Mouse (Mus musculus) CH12.LX (cell line): Measurements from ENCODE around the gene Mesd. TPM values are rescaled to one million over a fixed set of nuclear protein-coding genes. Genes with fewer than 3 reads are reported as not detected.

Source experiments
- DNase-seq: peaks from one replicate; pipeline ENCODE4 v3.0.0-alpha.2; 2013; ENCODE audit errors: extremely low read depth
- H3K27ac ChIP-seq: 2 replicates; pipeline ENCODE4 v1.5.1; 2012; ENCODE audit warnings: low read depth, mild to moderate bottlenecking, control low read depth, moderate library complexity; ENCODE audit not compliant: insufficient read depth
- H3K27me3 ChIP-seq: replicated peaks from 2 replicates; pipeline ENCODE3; 2012; ENCODE audit warnings: inconsistent platforms
- H3K36me3 ChIP-seq, 2 experiments: replicated peaks in 1 of 2; 2 replicates each; pipeline versions ENCODE3 to v1.6.1; 2012; ENCODE audit warnings: inconsistent platforms in 1 of 2, low read length in 1 of 2, mild to moderate bottlenecking in 1 of 2, mixed read lengths in 1 of 2, moderate library complexity in 1 of 2; ENCODE audit not compliant: control insufficient read depth in 1 of 2, insufficient read depth in 1 of 2
- H3K4me1 ChIP-seq, 2 experiments: 2 replicates each; pipeline ENCODE4 v1.6.1; 2012; ENCODE audit warnings: inconsistent platforms in 1 of 2, moderate library complexity in 1 of 2; ENCODE audit not compliant: insufficient read depth in 2 of 2, control insufficient read depth in 1 of 2
- H3K4me2 ChIP-seq: 2 replicates; pipeline ENCODE4 v1.6.1; 2012; ENCODE audit warnings: low read depth, mild to moderate bottlenecking, control low read depth; ENCODE audit not compliant: poor library complexity, insufficient read depth, severe bottlenecking
- H3K4me3 ChIP-seq, 3 experiments: fragments of 150-350 bp in 1 of 3; sonication (generic) in 1 of 3; replicated peaks in 1 of 3; 2 replicates each; pipeline versions ENCODE3 to v1.5.1; 2011 to 2012; ENCODE audit warnings: low read depth in 2 of 3, low read length in 2 of 3, mild to moderate bottlenecking in 2 of 3, moderate library complexity in 2 of 3, control low read depth in 1 of 3, improper control_type of control experiment in 1 of 3, inconsistent platforms in 1 of 3, mixed read lengths in 1 of 3; ENCODE audit not compliant: poor library complexity in 1 of 3
- H3K79me2 ChIP-seq: replicated peaks from 2 replicates; pipeline ENCODE4 v1.6.1; 2012; ENCODE audit warnings: mild to moderate bottlenecking, moderate library complexity; ENCODE audit not compliant: control insufficient read depth, poor library complexity, insufficient read depth, severe bottlenecking; ENCODE audit errors: extremely low read depth
- H3K9ac ChIP-seq: 2 replicates; pipeline ENCODE4 v1.6.1; 2012; ENCODE audit warnings: low read depth, mild to moderate bottlenecking, control low read depth, moderate library complexity; ENCODE audit not compliant: insufficient read depth
- H3K9me3 ChIP-seq: replicated peaks from 2 replicates; pipeline ENCODE3; 2012; ENCODE audit warnings: low read length, inconsistent platforms, mixed read lengths
- CHD1 ChIP-seq: IDR thresholded peaks from 2 replicates; pipeline ENCODE4 v1.6.1; 2012; ENCODE audit warnings: low read depth, low read length, improper control_type of control experiment, inconsistent platforms
- E2F4 ChIP-seq: IDR thresholded peaks from 2 replicates; pipeline ENCODE4 v1.6.1; 2011; ENCODE audit warnings: low read depth, low read length, improper control_type of control experiment; ENCODE audit not compliant: insufficient replicate concordance
- EP300 ChIP-seq: IDR thresholded peaks from 2 replicates; pipeline ENCODE4 v1.6.1; 2011; ENCODE audit warnings: low read length, improper control_type of control experiment
- GABPA ChIP-seq: IDR thresholded peaks from 2 replicates; pipeline ENCODE4 v1.6.1; 2012; ENCODE audit warnings: low read depth, low read length, improper control_type of control experiment, inconsistent platforms; ENCODE audit not compliant: insufficient replicate concordance
- IRF4 ChIP-seq: IDR thresholded peaks from 2 replicates; pipeline ENCODE4 v1.6.1; 2014; ENCODE audit warnings: low read depth, mild to moderate bottlenecking, inconsistent platforms, low read length, improper control_type of control experiment
- JUN ChIP-seq: IDR thresholded peaks from 2 replicates; pipeline ENCODE4 v1.6.1; 2011; ENCODE audit warnings: low read depth, mild to moderate bottlenecking, low read length, improper control_type of control experiment, moderate library complexity; ENCODE audit not compliant: insufficient read depth
- JUND ChIP-seq: conservative IDR thresholded peaks from 2 replicates; pipeline ENCODE4 v1.6.1; 2011; ENCODE audit warnings: low read depth, low read length, improper control_type of control experiment
- MEF2A ChIP-seq: IDR thresholded peaks from 2 replicates; pipeline ENCODE4 v1.6.1; 2014; ENCODE audit warnings: low read depth, mild to moderate bottlenecking, inconsistent platforms, low read length, improper control_type of control experiment, borderline replicate concordance
- NRF1 ChIP-seq: IDR thresholded peaks from 2 replicates; pipeline ENCODE4 v1.6.1; 2014; ENCODE audit warnings: low read depth, mild to moderate bottlenecking, inconsistent platforms, low read length, improper control_type of control experiment, moderate library complexity
- PAX5 ChIP-seq: IDR thresholded peaks from 2 replicates; pipeline ENCODE4 v1.6.1; 2012; ENCODE audit warnings: low read length, inconsistent platforms, mixed read lengths
- POLR2AphosphoS2 ChIP-seq: IDR thresholded peaks from 2 replicates; pipeline ENCODE4 v1.6.1; 2011; ENCODE audit warnings: low read depth, low read length, improper control_type of control experiment
- RAD21 ChIP-seq: IDR thresholded peaks from 2 replicates; pipeline ENCODE4 v1.6.1; 2011; ENCODE audit warnings: low read depth, mild to moderate bottlenecking, low read length, improper control_type of control experiment, moderate library complexity
- RCOR1 ChIP-seq: conservative IDR thresholded peaks from 2 replicates; pipeline ENCODE4 v1.6.1; 2012; ENCODE audit warnings: low read depth, mild to moderate bottlenecking, inconsistent platforms, low read length, improper control_type of control experiment
- SMC3 ChIP-seq: IDR thresholded peaks from 2 replicates; pipeline ENCODE4 v1.6.1; 2011; ENCODE audit warnings: low read depth, low read length, improper control_type of control experiment
- TBP ChIP-seq: conservative IDR thresholded peaks from 2 replicates; pipeline ENCODE4 v1.6.1; 2011; ENCODE audit warnings: low read depth, low read length, improper control_type of control experiment
- TCF12 ChIP-seq: IDR thresholded peaks from 2 replicates; pipeline ENCODE4 v1.6.1; 2014; ENCODE audit warnings: low read depth, mild to moderate bottlenecking, inconsistent platforms, low read length, improper control_type of control experiment
- UBTF ChIP-seq: IDR thresholded peaks from 2 replicates; pipeline ENCODE4 v1.6.1; 2012; ENCODE audit warnings: low read depth, mild to moderate bottlenecking, inconsistent platforms, low read length, improper control_type of control experiment, moderate library complexity
- ZC3H11A ChIP-seq: IDR thresholded peaks from 2 replicates; pipeline ENCODE4 v1.6.1; 2012; ENCODE audit warnings: low read depth, mild to moderate bottlenecking, inconsistent platforms, low read length, improper control_type of control experiment
- ZKSCAN1 ChIP-seq: IDR thresholded peaks from 2 replicates; pipeline ENCODE4 v1.6.1; 2012; ENCODE audit warnings: low read depth, inconsistent platforms, low read length, improper control_type of control experiment, borderline replicate concordance
- dilution Hi-C: fragments of 300-500 bp; cut with MboI; formaldehyde crosslinking; loops from 2 replicates; pipeline ENCODE4 v1.14.3; 2020; ENCODE audit warnings: low sequenced_read_pairs; ENCODE audit not compliant: extremely low pct_unique_long_range_greater_than_20kb, extremely low pct_ligation_motif_present
- in situ Hi-C: fragments of 300-500 bp; cut with MboI; formaldehyde crosslinking; loops from 3 replicates; pipeline ENCODE4 v1.14.3; 2019; ENCODE audit warnings: low sequenced_read_pairs, low pct_ligation_motif_present, low pct_unique_long_range_greater_than_20kb, mixed read lengths
- polyA plus RNA-seq: library from polyadenylated mRNA; unstranded; fragments of >175 nt; gene quantifications from 2 replicates; pipeline ENCODE4 v1.2.1, GENCODE M21; 2012; ENCODE audit warnings: low read depth; ENCODE audit not compliant: insufficient read length
- total RNA-seq, 2 experiments: library from RNA; depleted of rRNA; stranded (reverse); fragments of 300-350 nt in 1 of 2; fragments of >200 nt in 1 of 2; gene quantifications; 2 replicates each; pipeline ENCODE4 v1.2.3; 2012 to 2014

Mesd gene
- total and polyA plus RNA-seq, 3 experiments, result 33.4 to 67.6 (median 40.6) TPM

DNA sequence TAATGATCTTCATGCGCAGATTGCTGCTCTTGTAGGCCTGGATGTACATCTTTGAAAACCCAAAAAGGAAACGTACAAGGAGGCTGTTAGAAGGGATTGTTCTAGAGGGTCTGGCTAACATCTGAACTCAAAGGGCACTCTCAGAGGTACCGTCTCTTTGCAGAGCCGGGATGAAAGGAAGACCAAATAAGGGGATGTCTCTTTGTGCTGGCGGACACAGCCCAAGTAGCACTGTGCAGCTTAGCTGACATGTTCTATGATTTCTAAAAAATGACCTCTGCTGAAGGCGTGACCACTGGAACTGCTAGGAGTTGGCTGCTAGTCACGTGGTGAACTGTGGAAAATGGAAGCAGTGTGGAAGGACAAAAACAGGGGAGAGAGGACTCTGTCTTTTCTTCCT is 64.5 kb downstream of the Mesd start:
- Histone ChIP-seq H3K27me3 (peaks cover 23% of the 10 kb centered on the region), H3K9ac (no peak overlapping the region), H3K9me3 (no peaks in the 10 kb centered on the region), H3K27ac (no peak overlapping the region), H3K4me3 (no peak overlapping the region), H3K4me1 (no peaks in the 10 kb centered on the region), H3K36me3 (no peaks in the 10 kb centered on the region), H3K79me2 (no peaks in the 10 kb centered on the region), H3K4me2 (no peak overlapping the region)
- no peak for DNase-seq
- no peak for TF ChIP-seq GABPA
- TF ChIP-seq EP300, result no peak
- no peak for TF ChIP-seq JUND
- no peak for TF ChIP-seq SMC3
- dilution Hi-C loops, result no loop called here
- in situ Hi-C loops, result no loop called here

GRCm38 (mm10) chr7:83949662-83950061 is 65.4 kb downstream of the Mesd start:
- no peak overlapping the region for H3K4me3 ChIP-seq
- no peak for DNase-seq
- H3K27ac ChIP-seq, result no peak overlapping the region
- no peaks in the 10 kb centered on the region for H3K36me3 ChIP-seq
- dilution Hi-C loops, result no loop called here
- H3K9me3 ChIP-seq, result no peaks in the 10 kb centered on the region
- no peak overlapping the region for H3K4me2 ChIP-seq
- H3K79me2 ChIP-seq, result no peaks in the 10 kb centered on the region
- TF ChIP-seq JUN (no peak), GABPA (no peak), IRF4 (no peak), E2F4 (no peak), PAX5 (no peak), UBTF (no peak), POLR2AphosphoS2 (no peak), NRF1 (no peak), RCOR1 (no peak), CHD1 (no peak), ZKSCAN1 (no peak), MEF2A (no peak), TBP (no peak), RAD21 (no peak), ZC3H11A (no peak), TCF12 (no peak)
- TF ChIP-seq, all 38 proteins: peak for 0
- Histone ChIP-seq H3K9ac (no peak overlapping the region), H3K4me1 (no peaks in the 10 kb centered on the region), H3K27me3 (peaks cover 28% of the 10 kb centered on the region)
- in situ Hi-C loops, result no loop called here

Other genes with a start within 250 kb of the Mesd start
- gene Il16, start 138.7 kb upstream of the Mesd start, total RNA-seq (2012; rRNA removed), result 50.5 and 62.1 TPM in 2 replicates
- gene Il16, start 138.7 kb upstream of the Mesd start, total RNA-seq (2014; rRNA removed), result 55.5 and 57.1 TPM in 2 replicates
- 38.9 and 39.8 TPM in 2 replicates for gene Il16, start 138.7 kb upstream of the Mesd start, polyA plus RNA-seq
- 0.08 TPM in 1 of 2 replicates, not detected in the other for gene Cfap161, start 89.6 kb upstream of the Mesd start, total RNA-seq (2012; rRNA removed)
- 0.42 TPM in 1 of 2 replicates, not detected in the other for gene Cfap161, start 89.6 kb upstream of the Mesd start, total RNA-seq (2014; rRNA removed)
- 0.17 TPM in 1 of 2 replicates, not detected in the other for gene Cfap161, start 89.6 kb upstream of the Mesd start, polyA plus RNA-seq
- gene Tlnrd1, start 161 bp upstream of the Mesd start, total RNA-seq (2012; rRNA removed), result 10.6 and 10.7 TPM in 2 replicates
- gene Tlnrd1, start 161 bp upstream of the Mesd start, total RNA-seq (2014; rRNA removed), result 4.8 and 5.5 TPM in 2 replicates
- gene Tlnrd1, start 161 bp upstream of the Mesd start, polyA plus RNA-seq, result 13.9 and 15.6 TPM in 2 replicates
- under 0.01 and 0.04 TPM in 2 replicates for gene Cemip, start 202.0 kb downstream of the Mesd start, total RNA-seq (2012; rRNA removed)
- not detected in 2 replicates for gene Cemip, start 202.0 kb downstream of the Mesd start, total RNA-seq (2014; rRNA removed)
- gene Cemip, start 202.0 kb downstream of the Mesd start, polyA plus RNA-seq, result not detected in 2 replicates